Mouse (Mus musculus) erythroblast, adult 5-6 weeks (primary cell): ENCODE data around the gene Usb1. TPM values are rescaled to one million over a fixed set of nuclear protein-coding genes. Genes with fewer than 3 reads are reported as not detected.

Experiments
- total RNA-seq, 2 experiments: library from RNA; stranded (forward) in 1 of 2; stranded (reverse) in 1 of 2; fragments of 150-400 nt in 1 of 2; fragments of 200-764, 138-1000 nt in 1 of 2; gene quantifications; 2 replicates each; pipeline versions ENCODE4 v1.2.3 to v1.2.4; 2015 to 2017; ENCODE audit warnings: low replicate concordance in 2 of 2

The Usb1 gene
- total RNA-seq, 2 experiments from 2014 or later: 8.0 to 8.1 TPM

Other genes with a start within 250 kb of the Usb1 start
- 0.96 and 1.0 TPM in 2 replicates for gene Kifc3, start 129.5 kb upstream of the Usb1 start, total RNA-seq (2015; ENCODE audit: low replicate concordance)
- 0.51 and 1.1 TPM in 2 replicates for gene Kifc3, start 129.5 kb upstream of the Usb1 start, total RNA-seq (2017; ENCODE audit: low replicate concordance)
- gene Cngb1, start 25.7 kb upstream of the Usb1 start, total RNA-seq (2015; ENCODE audit: low replicate concordance): not detected in 2 replicates
- gene Cngb1, start 25.7 kb upstream of the Usb1 start, total RNA-seq (2017; ENCODE audit: low replicate concordance): not detected in 2 replicates
- gene Tepp, start 21.7 kb upstream of the Usb1 start, total RNA-seq (2015; ENCODE audit: low replicate concordance): not detected in 2 replicates
- gene Tepp, start 21.7 kb upstream of the Usb1 start, total RNA-seq (2017; ENCODE audit: low replicate concordance): not detected in 2 replicates
- 2.5 and 3.3 TPM in 2 replicates for gene Zfp319, start 334 bp upstream of the Usb1 start, total RNA-seq (2015; ENCODE audit: low replicate concordance)
- 0.14 and 0.17 TPM in 2 replicates for gene Zfp319, start 334 bp upstream of the Usb1 start, total RNA-seq (2017; ENCODE audit: low replicate concordance)
- not detected in 2 replicates for gene Mmp15, start 20.0 kb downstream of the Usb1 start, total RNA-seq (2015; ENCODE audit: low replicate concordance)
- not detected in 2 replicates for gene Mmp15, start 20.0 kb downstream of the Usb1 start, total RNA-seq (2017; ENCODE audit: low replicate concordance)
- gene Cfap20, start 102.6 kb downstream of the Usb1 start, total RNA-seq (2015; ENCODE audit: low replicate concordance): 16.7 and 24.6 TPM in 2 replicates
- gene Cfap20, start 102.6 kb downstream of the Usb1 start, total RNA-seq (2017; ENCODE audit: low replicate concordance): 3.2 and 11.2 TPM in 2 replicates
- gene Csnk2a2, start 157.8 kb downstream of the Usb1 start, total RNA-seq (2015; ENCODE audit: low replicate concordance): 27.1 and 43.1 TPM in 2 replicates
- 12.3 and 13.0 TPM in 2 replicates for gene Csnk2a2, start 157.8 kb downstream of the Usb1 start, total RNA-seq (2017; ENCODE audit: low replicate concordance)
- not detected in 2 replicates for gene Ccdc113, start 201.8 kb downstream of the Usb1 start, total RNA-seq (2015; ENCODE audit: low replicate concordance)
- gene Ccdc113, start 201.8 kb downstream of the Usb1 start, total RNA-seq (2017; ENCODE audit: low replicate concordance): not detected in 2 replicates
- not detected in 2 replicates for gene Prss54, start 244.1 kb downstream of the Usb1 start, total RNA-seq (2015; ENCODE audit: low replicate concordance)
- gene Prss54, start 244.1 kb downstream of the Usb1 start, total RNA-seq (2017; ENCODE audit: low replicate concordance): not detected in 2 replicates